Mouse (Mus musculus): ENCODE measurements at regions not wholly inside any gene's neighbourhood (a gene's known extent, or its start where the extent isn't known, plus 50 kb on each side); places are given as distances from the start of the nearest gene placed in this dataset.

DNA sequence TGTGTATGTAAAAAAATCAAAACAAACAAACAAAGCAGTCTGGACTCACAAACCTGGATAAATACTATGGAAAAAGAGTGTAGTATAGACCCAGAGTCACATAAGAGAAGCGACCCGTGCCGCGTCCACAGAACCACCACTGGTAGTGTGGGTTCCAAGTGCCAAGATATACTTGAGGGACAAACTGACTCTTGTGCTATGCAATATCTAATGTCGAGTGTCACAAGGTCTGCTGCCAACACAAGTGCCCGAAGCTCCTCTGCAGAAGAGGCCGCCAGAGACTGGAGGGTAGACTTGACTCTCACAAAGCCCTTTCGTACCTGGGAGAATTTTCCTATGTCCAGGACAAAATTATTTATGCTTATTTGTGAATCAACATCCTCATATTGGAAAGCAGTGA lies 74.8 kb upstream of the Btg3 start:
- Histone ChIP-seq H3ac (ENCODE audit: control insufficient read depth, insufficient read length) (no peak overlapping the region), H3K4me3 (no peak overlapping the region), H3K4me2 (ENCODE audit: low read depth) (peak overlapping the region; percentile 18), H3K27me3 (ENCODE audit: control insufficient read depth, insufficient read depth, insufficient read length) (no peaks in the 10 kb centered on the region), H3K36me3 (ENCODE audit: control insufficient read depth, insufficient read depth) (no peaks in the 10 kb centered on the region), H3K79me2 (ENCODE audit: control insufficient read depth, insufficient read depth) (no peaks in the 10 kb centered on the region)
- no peak for TF ChIP-seq POLR2AphosphoS2 (IDR thresholded peaks at IDR 0.05; ENCODE audit: insufficient read length, low read depth)
- TF ChIP-seq CEBPB (IDR thresholded peaks at IDR 0.05; ENCODE audit: insufficient read depth, poor library complexity, severe bottlenecking) = no peak
- TF ChIP-seq REST (IDR thresholded peaks at IDR 0.05; ENCODE audit: insufficient read depth, insufficient read length) = no peak
- no peak for TF ChIP-seq USF1 (IDR thresholded peaks at IDR 0.05; ENCODE audit: low read depth)
- TF ChIP-seq E2F4 (IDR thresholded peaks at IDR 0.05; ENCODE audit: insufficient read depth) = no peak
- no peak for TF ChIP-seq MYOD1 (IDR thresholded peaks at IDR 0.05; ENCODE audit: control insufficient read depth in 1 of 3, insufficient read length in 2 of 3, low read depth in 2 of 3)
- TF ChIP-seq MYOG (IDR thresholded peaks at IDR 0.05; ENCODE audit: control insufficient read depth in 1 of 3, insufficient read depth in 1 of 3, insufficient read length in 2 of 3, low read depth in 2 of 3) = no peak

DNA sequence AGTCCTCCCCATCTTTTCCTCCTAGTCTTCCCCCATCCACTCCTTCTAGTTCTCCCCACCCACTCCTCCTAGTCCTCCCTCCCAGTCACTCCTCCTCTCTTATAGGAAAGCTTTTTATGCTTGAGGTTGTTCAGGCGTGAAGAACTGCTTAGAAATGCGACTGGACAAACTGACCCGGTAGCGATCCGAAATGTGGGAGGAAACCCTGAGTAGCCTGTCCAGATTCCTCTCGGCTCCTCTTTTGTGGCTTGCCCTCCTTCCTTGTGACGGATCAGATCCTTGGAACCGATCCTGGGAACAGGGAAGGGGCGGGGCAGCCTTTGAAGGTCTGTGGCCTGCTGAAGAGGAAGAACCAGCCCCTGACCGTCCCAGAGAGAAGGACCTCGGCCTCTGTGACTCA lies 74.3 kb upstream of the Btg3 start:
- Histone ChIP-seq H3K36me3 (ENCODE audit: control insufficient read depth, insufficient read depth) (no peaks in the 10 kb centered on the region), H3K79me2 (ENCODE audit: control insufficient read depth, insufficient read depth) (no peaks in the 10 kb centered on the region), H3ac (ENCODE audit: control insufficient read depth, insufficient read length) (no peak overlapping the region), H3K4me3 (no peak overlapping the region), H3K27me3 (ENCODE audit: control insufficient read depth, insufficient read depth, insufficient read length) (no peaks in the 10 kb centered on the region), H3K4me2 (ENCODE audit: low read depth) (peak overlapping the region; percentile 37)
- TF ChIP-seq E2F4 (IDR thresholded peaks at IDR 0.05; ENCODE audit: insufficient read depth) (no peak), USF1 (IDR thresholded peaks at IDR 0.05; ENCODE audit: low read depth) (no peak), REST (IDR thresholded peaks at IDR 0.05; ENCODE audit: insufficient read depth, insufficient read length) (no peak), POLR2AphosphoS2 (IDR thresholded peaks at IDR 0.05; ENCODE audit: insufficient read length, low read depth) (no peak), MAX (IDR thresholded peaks at IDR 0.05; ENCODE audit: low read depth) (no peak), POLR2A (IDR thresholded peaks at IDR 0.05; ENCODE audit: insufficient read length, low read depth) (no peak), SRF (IDR thresholded peaks at IDR 0.05; ENCODE audit: control insufficient read depth, insufficient read length, low read depth) (no peak), MYOD1 (IDR thresholded peaks at IDR 0.05; ENCODE audit: control insufficient read depth in 1 of 3, insufficient read length in 2 of 3, low read depth in 2 of 3) (no peak), TCF3 (IDR thresholded peaks at IDR 0.05; ENCODE audit: insufficient read length, low read depth) (no peak), TCF12 (IDR thresholded peaks at IDR 0.05; ENCODE audit: insufficient read depth, poor library complexity, severe bottlenecking) (no peak), MYOG (IDR thresholded peaks at IDR 0.05; ENCODE audit: control insufficient read depth in 1 of 3, insufficient read depth in 1 of 3, insufficient read length in 2 of 3, low read depth in 2 of 3) (no peak), CEBPB (IDR thresholded peaks at IDR 0.05; ENCODE audit: insufficient read depth, poor library complexity, severe bottlenecking) (no peak)

DNA sequence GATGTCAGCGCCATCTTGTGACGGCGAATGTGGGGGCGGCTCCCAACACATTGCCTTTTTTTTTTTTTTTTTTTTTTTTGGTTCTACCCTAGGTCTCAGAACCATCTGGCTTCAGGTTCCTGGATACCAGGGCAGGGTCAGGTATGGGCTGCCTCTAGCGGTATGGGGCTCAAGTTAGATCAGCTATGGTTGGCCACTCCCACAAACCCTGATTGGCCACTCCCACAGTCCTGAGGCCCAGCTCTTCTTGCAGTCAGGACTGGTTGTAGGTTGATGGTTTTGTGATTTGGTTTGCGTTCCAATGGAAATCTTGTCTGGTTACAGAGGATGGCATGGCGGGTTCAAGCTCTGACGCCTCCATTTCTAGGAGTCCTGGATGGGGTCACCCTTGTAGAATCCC lies 72.2 kb upstream of the Btg3 start:
- Histone ChIP-seq H3ac (ENCODE audit: control insufficient read depth, insufficient read length) (no peak overlapping the region), H3K27me3 (ENCODE audit: control insufficient read depth, insufficient read depth, insufficient read length) (no peaks in the 10 kb centered on the region), H3K4me3 (no peak overlapping the region), H3K4me2 (ENCODE audit: low read depth) (no peak overlapping the region), H3K79me2 (ENCODE audit: control insufficient read depth, insufficient read depth) (no peaks in the 10 kb centered on the region), H3K36me3 (ENCODE audit: control insufficient read depth, insufficient read depth) (no peaks in the 10 kb centered on the region)
- TF ChIP-seq TCF3 (IDR thresholded peaks at IDR 0.05; ENCODE audit: insufficient read length, low read depth) = no peak
- TF ChIP-seq REST (IDR thresholded peaks at IDR 0.05; ENCODE audit: insufficient read depth, insufficient read length) = no peak
- no peak for TF ChIP-seq E2F4 (IDR thresholded peaks at IDR 0.05; ENCODE audit: insufficient read depth)
- TF ChIP-seq POLR2AphosphoS2 (IDR thresholded peaks at IDR 0.05; ENCODE audit: insufficient read length, low read depth) = no peak
- no peak for TF ChIP-seq SRF (IDR thresholded peaks at IDR 0.05; ENCODE audit: control insufficient read depth, insufficient read length, low read depth)

DNA sequence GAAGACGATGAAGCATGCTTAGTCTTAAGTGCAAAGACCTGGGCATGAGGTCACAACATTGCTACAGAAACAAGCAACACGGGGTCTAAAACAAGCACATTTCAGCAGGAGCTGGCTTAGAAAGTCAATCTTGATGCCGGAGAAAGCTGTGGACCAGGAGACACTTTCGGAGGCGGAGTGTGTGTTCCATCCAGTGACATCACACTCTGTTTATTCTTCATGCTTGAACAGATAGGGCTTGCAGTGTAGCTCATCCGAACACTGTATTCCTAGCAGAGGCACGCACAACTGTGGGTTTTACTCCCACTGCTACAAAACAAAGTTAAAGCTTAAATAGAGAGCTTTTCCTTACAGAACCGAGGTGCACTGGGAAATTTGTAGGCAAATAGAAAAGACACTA lies 66.3 kb upstream of the Btg3 start:
- H3K27me3 ChIP-seq (ENCODE audit: control insufficient read depth, insufficient read depth, insufficient read length) = no peaks in the 10 kb centered on the region
- H3K79me2 ChIP-seq (ENCODE audit: control insufficient read depth, insufficient read depth) = no peaks in the 10 kb centered on the region
- TF ChIP-seq MYOG (IDR thresholded peaks at IDR 0.05; ENCODE audit: control insufficient read depth in 1 of 3, insufficient read depth in 1 of 3, insufficient read length in 2 of 3, low read depth in 2 of 3) (no peak), TCF3 (IDR thresholded peaks at IDR 0.05; ENCODE audit: insufficient read length, low read depth) (no peak), TCF12 (IDR thresholded peaks at IDR 0.05; ENCODE audit: insufficient read depth, poor library complexity, severe bottlenecking) (no peak), CEBPB (IDR thresholded peaks at IDR 0.05; ENCODE audit: insufficient read depth, poor library complexity, severe bottlenecking) (no peak), MYOD1 (IDR thresholded peaks at IDR 0.05; ENCODE audit: control insufficient read depth in 1 of 3, insufficient read length in 2 of 3, low read depth in 2 of 3) (no peak), USF1 (IDR thresholded peaks at IDR 0.05; ENCODE audit: low read depth) (no peak), REST (IDR thresholded peaks at IDR 0.05; ENCODE audit: insufficient read depth, insufficient read length) (no peak), POLR2AphosphoS2 (IDR thresholded peaks at IDR 0.05; ENCODE audit: insufficient read length, low read depth) (no peak), MAX (IDR thresholded peaks at IDR 0.05; ENCODE audit: low read depth) (no peak), SRF (IDR thresholded peaks at IDR 0.05; ENCODE audit: control insufficient read depth, insufficient read length, low read depth) (no peak), POLR2A (IDR thresholded peaks at IDR 0.05; ENCODE audit: insufficient read length, low read depth) (no peak)
- no peak overlapping the region for H3ac ChIP-seq (ENCODE audit: control insufficient read depth, insufficient read length)
- no peak overlapping the region for H3K4me3 ChIP-seq
- H3K4me2 ChIP-seq (ENCODE audit: low read depth) = no peak overlapping the region
- no peaks in the 10 kb centered on the region for H3K36me3 ChIP-seq (ENCODE audit: control insufficient read depth, insufficient read depth)

DNA sequence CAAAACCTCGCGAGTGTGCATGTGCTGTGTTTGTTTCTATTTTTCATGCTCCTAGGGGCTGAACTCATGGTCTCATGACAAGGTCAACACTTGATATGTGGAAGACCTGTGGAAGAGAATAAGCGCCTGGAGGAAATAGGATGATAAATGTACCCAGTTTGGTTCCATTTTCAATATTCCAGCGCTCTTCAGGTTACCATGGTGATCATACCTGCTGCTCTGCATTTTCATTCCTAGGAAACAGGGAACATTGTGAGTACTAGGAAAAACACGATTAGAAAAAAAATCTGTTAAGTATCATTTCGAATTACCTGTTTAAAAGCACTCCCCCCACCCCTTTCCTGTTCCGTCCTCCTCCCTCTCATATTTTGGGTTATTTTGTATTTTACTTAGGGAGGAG lies 65.8 kb upstream of the Btg3 start:
- no peaks in the 10 kb centered on the region for H3K79me2 ChIP-seq (ENCODE audit: control insufficient read depth, insufficient read depth)
- H3K4me2 ChIP-seq (ENCODE audit: low read depth) = no peak overlapping the region
- H3K36me3 ChIP-seq (ENCODE audit: control insufficient read depth, insufficient read depth) = no peaks in the 10 kb centered on the region
- no peak overlapping the region for H3K4me3 ChIP-seq
- H3ac ChIP-seq (ENCODE audit: control insufficient read depth, insufficient read length) = no peak overlapping the region
- no peaks in the 10 kb centered on the region for H3K27me3 ChIP-seq (ENCODE audit: control insufficient read depth, insufficient read depth, insufficient read length)
- no peak for TF ChIP-seq POLR2AphosphoS2 (IDR thresholded peaks at IDR 0.05; ENCODE audit: insufficient read length, low read depth)
- TF ChIP-seq REST (IDR thresholded peaks at IDR 0.05; ENCODE audit: insufficient read depth, insufficient read length) = no peak
- no peak for TF ChIP-seq POLR2A (IDR thresholded peaks at IDR 0.05; ENCODE audit: insufficient read length, low read depth)
- TF ChIP-seq TCF3 (IDR thresholded peaks at IDR 0.05; ENCODE audit: insufficient read length, low read depth) = no peak
- TF ChIP-seq MYOG (IDR thresholded peaks at IDR 0.05; ENCODE audit: control insufficient read depth in 1 of 3, insufficient read depth in 1 of 3, insufficient read length in 2 of 3, low read depth in 2 of 3) = no peak
- TF ChIP-seq TCF12 (IDR thresholded peaks at IDR 0.05; ENCODE audit: insufficient read depth, poor library complexity, severe bottlenecking) = no peak
- TF ChIP-seq MYOD1 (IDR thresholded peaks at IDR 0.05; ENCODE audit: control insufficient read depth in 1 of 3, insufficient read length in 2 of 3, low read depth in 2 of 3) = no peak
